In genomic region chr11:11766105-11766504, GRCm38 (mm10) we compare ENCODE assay signal across 17 mouse cellular contexts. TPM values are rescaled to one million over a fixed set of nuclear protein-coding genes. Genes with fewer than 3 reads are reported as not detected.
DNase-seq lines count a peak whose midpoint lies in the region; ATAC-seq and TF ChIP-seq lines count a peak whose summit lies in the region.
"Had no signal": no experiment of that assay in that cellular context is flagged by ENCODE, and none has a peak within 500 bp of the region (broad histone marks: within the 10 kb centered on the region; RNA-seq: fewer than 3 reads in every experiment).

No protein-coding gene starts in this region.

- ATAC-seq in megakaryocyte, adult 5-6 weeks (ENCODE audit: poor library complexity, severe bottlenecking): peak; percentile 64
- ATAC-seq: forebrain, embryonic 14.5 days; liver, postnatal 0 days; midbrain, embryonic 13.5 days had no signal

- H3K4me1 ChIP-seq in MEL (ENCODE audit: control insufficient read depth in 1 of 2, insufficient read depth in 2 of 2, low read length in 2 of 2): peaks cover 0 to 2% of the 10 kb centered on the region in 2 experiments; a peak in 1 of 4 replicates
- H3K4me1 ChIP-seq: embryonic facial prominence, embryonic 12.5 days; limb, embryonic 10.5 days; midbrain, embryonic 13.5 days; neural tube, embryonic 12.5 days had no signal

- TF ChIP-seq RAD21 in MEL (IDR thresholded peaks at IDR 0.05; ENCODE audit: low read depth, low read length): no peak

- H3K9me3 ChIP-seq in MEL (replicated peaks; ENCODE audit: insufficient read depth, low read length): no peaks in the 10 kb centered on the region
- H3K9me3 ChIP-seq: embryonic facial prominence, embryonic 12.5 days; limb, embryonic 10.5 days; midbrain, embryonic 13.5 days; neural tube, embryonic 12.5 days had no signal

- TF ChIP-seq EP300 in MEL (IDR thresholded peaks at IDR 0.05; ENCODE audit: low read depth in 1 of 2, low read length in 2 of 2): no peak

- H3K79me2 ChIP-seq in MEL (ENCODE audit: control insufficient read depth, insufficient read depth, low read length, poor library complexity): no peaks in the 10 kb centered on the region

- TF ChIP-seq CTCF in MEL (IDR thresholded peaks at IDR 0.05 in 2 of 3, conservative IDR thresholded peaks at IDR 0.05 in 1 of 3; ENCODE audit: control insufficient read depth in 1 of 3, insufficient read depth in 1 of 3, low read depth in 2 of 3, low read length in 3 of 3, poor library complexity in 1 of 3, severe bottlenecking in 1 of 3): no peak

- H3K27ac ChIP-seq in MEL (ENCODE audit: control insufficient read depth, low read depth, low read length): no peak overlapping the region
- H3K27ac ChIP-seq: embryonic facial prominence, embryonic 12.5 days; gastrocnemius, adult 2 months; limb, embryonic 10.5 days; midbrain, embryonic 13.5 days; neural tube, embryonic 12.5 days had no signal

- H3K9ac ChIP-seq in MEL (ENCODE audit: control insufficient read depth, low read depth, low read length, poor library complexity, severe bottlenecking): no peak overlapping the region
- H3K9ac ChIP-seq: embryonic facial prominence, embryonic 12.5 days; liver, postnatal 0 days; midbrain, embryonic 13.5 days; neural tube, embryonic 12.5 days had no signal

- no peak for TF ChIP-seq POLR2A in MEL (IDR thresholded peaks at IDR 0.05; ENCODE audit: control insufficient read depth in 1 of 2, insufficient read depth in 1 of 2, low read depth in 1 of 2, low read length in 2 of 2, poor library complexity in 1 of 2)

- intact Hi-C loops in gastrocnemius, postnatal 36 days (cut with DNase I): no loop called here

- DNase-seq in spleen, adult 18-20 months: peak; percentile 61 to 72
- no peak for DNase-seq in spleen, adult 12 weeks (ENCODE audit: low spot score)
- DNase-seq in MEL (ENCODE audit: low read depth, low spot score): peak; percentile 65
- DNase-seq in thymus, postnatal 14 days: peak; percentile 52
- no peak for DNase-seq in Muller cell, postnatal 12 days (ENCODE audit: inconsistent ontology term)
- no peak for DNase-seq in frontal cortex, postnatal 14 days (ENCODE audit: low spot score in 2 of 2)
- no peak for DNase-seq in gastrocnemius, postnatal 36 days
- DNase-seq: cerebellum, adult 9-11 months; gastrocnemius, adult 2 months; kidney, adult 9 months; liver, postnatal 0 days had no signal

- peaks cover 9 to 40% of the 10 kb centered on the region in 2 experiments; a peak in 3 of 4 replicates for H3K36me3 ChIP-seq in MEL (ENCODE audit: control insufficient read depth in 1 of 2, insufficient read depth in 2 of 2, low read length in 2 of 2)
- H3K36me3 ChIP-seq: embryonic facial prominence, embryonic 12.5 days; limb, embryonic 10.5 days; midbrain, embryonic 13.5 days; neural tube, embryonic 12.5 days had no signal

- no peak overlapping the region for H3K4me3 ChIP-seq in MEL (ENCODE audit: control insufficient read depth in 1 of 2, insufficient read depth in 1 of 2, low read depth in 2 of 2, low read length in 2 of 2)
- H3K4me3 ChIP-seq: embryonic facial prominence, embryonic 12.5 days; gastrocnemius, adult 2 months; limb, embryonic 10.5 days; midbrain, embryonic 13.5 days; neural tube, embryonic 12.5 days had no signal

- H3K27me3 ChIP-seq in MEL (ENCODE audit: control insufficient read depth in 1 of 2, insufficient read depth in 2 of 2, low read length in 2 of 2): no peaks in the 10 kb centered on the region
- H3K27me3 ChIP-seq: embryonic facial prominence, embryonic 12.5 days; midbrain, embryonic 13.5 days; neural tube, embryonic 12.5 days had no signal

TF ChIP-seq in MEL, 35 proteins besides CTCF, POLR2A, EP300 and RAD21:
- TF ChIP-seq ZC3H11A (IDR thresholded peaks at IDR 0.05; ENCODE audit: low read depth, low read length): no peak
- no peak for TF ChIP-seq ETS1 (IDR thresholded peaks at IDR 0.05; ENCODE audit: low read depth, low read length)
- no peak for TF ChIP-seq BHLHE40 (IDR thresholded peaks at IDR 0.05; ENCODE audit: borderline replicate concordance, low read depth, low read length)

RNA-seq across cellular contexts. Expression of gene Fignl1, which starts 42.7 kb away (rescaled TPM):
- total RNA-seq in MEL (2012; rRNA removed): 57.8 and 59.9 TPM in 2 replicates
- 10 to 100 TPM; 34.2 to 51.2 TPM for polyA plus RNA-seq in MEL (2012; ENCODE audit: insufficient read depth in 1 of 2, insufficient read length in 2 of 2, low read depth in 1 of 2, low replicate concordance in 2 of 2, missing spikeins in 1 of 2)
- total RNA-seq in megakaryocyte, adult 5-6 weeks (2015): 45.4 and 46.4 TPM in 2 replicates
- 64.2 and 65.6 TPM in 2 replicates for total RNA-seq in megakaryocyte, adult 5-6 weeks (2017)
- under 1 TPM; 0.30 to 0.36 TPM for total RNA-seq in gastrocnemius, postnatal 36 days (2021)

Comparison
In these comparisons a context has a peak if more than half of its experiments do, and no peak if none do; other contexts are left out.
1. DNase-seq: peak in spleen, adult 18-20 months (2 of 2), MEL (single experiment) and thymus, postnatal 14 days (single experiment); none in spleen, adult 12 weeks (single experiment), Muller cell, postnatal 12 days (single experiment), frontal cortex, postnatal 14 days (0 of 2) and gastrocnemius, postnatal 36 days (0 of 2).
2. RNA of gene Fignl1, which starts 42.7 kb away (total RNA-seq): 45.4 to 65.6 TPM in megakaryocyte, adult 5-6 weeks and 57.8 to 59.9 TPM in MEL; 0.30 to 0.36 TPM in gastrocnemius, postnatal 36 days; every median in the first group is over 10 times any median in the second.